Mouse (Mus musculus) lung, adult 2 months (tissue): ENCODE results near the gene Cmtm3.

ENCODE experiments used
- CTCF ChIP-seq: fragments of 200-500 bp; IDR thresholded peaks from 2 replicates; pipeline ENCODE4 v1.5.1; 2011; ENCODE audit warnings: mild to moderate bottlenecking, low read length, control low read depth; ENCODE audit not compliant: insufficient read depth
- POLR2A ChIP-seq: fragments of 200-500 bp; IDR thresholded peaks from 2 replicates; pipeline ENCODE4 v1.6.1; 2011; ENCODE audit warnings: low read depth, mild to moderate bottlenecking, control low read depth, low read length, borderline replicate concordance; ENCODE audit errors: extremely low read depth

DNA sequence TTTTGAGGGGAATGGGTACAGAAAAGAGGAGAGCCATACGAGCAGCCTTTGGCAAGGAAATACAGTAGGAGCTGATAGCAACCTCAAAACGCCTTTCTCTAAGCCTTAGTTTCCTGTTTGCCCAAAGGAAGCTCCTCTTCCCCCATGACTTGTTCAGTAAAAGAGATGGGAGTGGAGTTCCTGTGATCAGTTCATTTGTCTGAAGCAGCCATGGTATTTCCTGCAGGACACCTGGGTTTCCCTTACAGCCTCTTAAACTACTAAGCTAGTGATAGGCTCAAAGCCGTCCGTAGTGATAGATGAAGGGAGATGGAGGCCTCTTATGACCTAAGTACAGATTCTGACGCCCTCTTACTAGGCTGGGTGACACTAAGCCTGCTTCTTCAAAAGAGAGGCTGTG is 3.2 kb downstream of the Cmtm3 start:
- TF ChIP-seq CTCF (no peak), POLR2A (no peak)
